Mouse (Mus musculus) effector memory CD4-positive, alpha-beta T cell, adult 5 months (primary cell): Measurements from ENCODE around the gene Gm21616. TPM values are rescaled to one million over a fixed set of nuclear protein-coding genes. Genes with fewer than 3 reads are reported as not detected.

Experiments
- polyA plus RNA-seq: library from polyadenylated mRNA; unstranded; fragments of 100-300 nt; shearing (Covaris generic); gene quantifications from one replicate; pipeline ENCODE4 v1.2.1, GENCODE M21; 2017

Gm21616 gene
- polyA plus RNA-seq, result not detected

GRCm38 (mm10) chrX:125435242-125435641 is at the start of gene Gm21616:
Gene Gm21616, plus strand, starts transcription at chrX:125435542.

